Mouse (Mus musculus) neutrophil, adult 5-6 weeks (primary cell): ENCODE results near the gene Fbxo41. TPM values are rescaled to one million over a fixed set of nuclear protein-coding genes. Genes with fewer than 3 reads are reported as not detected.
"Not testable (repeated sequence)": the region's sequence is repeated elsewhere in the genome, so short reads cannot be mapped to it uniquely, and the experiment has no call there.

ENCODE experiments used
- ATAC-seq: fragments of 151-379, 151-347 bp; 2 replicates; pipeline ENCODE4 v1.8.0; 2017; ENCODE audit warnings: mild to moderate bottlenecking, moderate TSS enrichment; ENCODE audit not compliant: insufficient number of reproducible peaks, poor library complexity, low FRiP score, severe bottlenecking; ENCODE audit errors: extremely low read depth
- total RNA-seq: library from RNA; stranded (forward); fragments of 200-1000 nt; gene quantifications from 2 replicates; pipeline ENCODE4 v1.2.3, GENCODE M21; 2017

Gene Fbxo41
- total RNA-seq, 1 experiment from 2014 or later, result not detected

DNA sequence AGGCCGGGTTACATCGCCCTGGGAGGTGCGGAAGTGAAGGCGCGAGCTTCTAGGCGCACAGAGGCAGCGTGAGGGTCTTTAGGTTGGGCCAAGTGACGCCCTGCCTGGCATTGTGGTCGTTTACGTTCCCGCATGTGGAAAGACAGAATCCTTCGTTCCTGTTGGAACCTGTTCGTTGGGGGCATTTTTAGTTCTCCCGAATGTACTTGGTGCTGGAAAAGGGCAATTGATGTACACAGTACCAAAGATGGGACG lies 50.5 kb downstream of the Fbxo41 start:
- ATAC-seq, result no peak

DNA sequence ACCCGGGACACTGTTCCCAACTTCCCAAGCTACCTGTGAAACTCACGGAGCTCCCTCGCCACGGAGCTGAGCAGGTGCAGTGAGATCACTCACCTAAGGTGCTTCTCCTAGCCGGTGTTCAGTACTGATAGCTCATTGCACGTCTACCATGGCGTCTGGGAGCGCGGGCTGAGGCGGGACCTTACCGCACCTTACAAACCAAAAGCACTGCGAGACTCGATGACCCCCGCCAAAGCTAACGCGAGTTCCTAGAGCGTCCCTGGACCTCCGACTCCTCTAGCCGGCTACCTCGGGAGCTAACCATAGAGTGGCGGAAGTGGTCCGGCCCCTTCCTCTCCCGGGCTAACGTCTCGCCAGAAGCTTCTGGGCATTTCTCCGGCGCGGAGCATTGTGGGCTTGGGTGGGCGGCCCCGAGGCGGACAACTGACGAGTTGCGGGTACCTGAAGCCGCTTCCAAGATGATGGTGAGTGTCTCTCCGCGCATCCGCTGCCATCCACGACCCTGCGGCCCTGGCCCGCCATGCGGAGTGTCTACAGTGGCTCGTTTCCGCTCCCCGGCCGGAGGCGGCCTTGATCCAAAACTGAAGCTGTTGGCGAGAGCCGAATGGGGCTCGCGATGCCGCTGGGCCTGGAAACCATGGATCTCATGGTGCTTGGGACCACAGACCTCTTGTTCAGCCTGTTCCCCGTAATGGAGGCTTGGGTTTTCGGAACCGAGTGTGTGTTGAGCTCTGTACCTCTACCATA lies 51.0 kb downstream of the Fbxo41 start, which contains the start of gene Pradc1:
Pradc1 (minus strand) TSS at position 307 of the 747 bp plus-strand sequence.
- peak; percentile 82 for ATAC-seq

DNA sequence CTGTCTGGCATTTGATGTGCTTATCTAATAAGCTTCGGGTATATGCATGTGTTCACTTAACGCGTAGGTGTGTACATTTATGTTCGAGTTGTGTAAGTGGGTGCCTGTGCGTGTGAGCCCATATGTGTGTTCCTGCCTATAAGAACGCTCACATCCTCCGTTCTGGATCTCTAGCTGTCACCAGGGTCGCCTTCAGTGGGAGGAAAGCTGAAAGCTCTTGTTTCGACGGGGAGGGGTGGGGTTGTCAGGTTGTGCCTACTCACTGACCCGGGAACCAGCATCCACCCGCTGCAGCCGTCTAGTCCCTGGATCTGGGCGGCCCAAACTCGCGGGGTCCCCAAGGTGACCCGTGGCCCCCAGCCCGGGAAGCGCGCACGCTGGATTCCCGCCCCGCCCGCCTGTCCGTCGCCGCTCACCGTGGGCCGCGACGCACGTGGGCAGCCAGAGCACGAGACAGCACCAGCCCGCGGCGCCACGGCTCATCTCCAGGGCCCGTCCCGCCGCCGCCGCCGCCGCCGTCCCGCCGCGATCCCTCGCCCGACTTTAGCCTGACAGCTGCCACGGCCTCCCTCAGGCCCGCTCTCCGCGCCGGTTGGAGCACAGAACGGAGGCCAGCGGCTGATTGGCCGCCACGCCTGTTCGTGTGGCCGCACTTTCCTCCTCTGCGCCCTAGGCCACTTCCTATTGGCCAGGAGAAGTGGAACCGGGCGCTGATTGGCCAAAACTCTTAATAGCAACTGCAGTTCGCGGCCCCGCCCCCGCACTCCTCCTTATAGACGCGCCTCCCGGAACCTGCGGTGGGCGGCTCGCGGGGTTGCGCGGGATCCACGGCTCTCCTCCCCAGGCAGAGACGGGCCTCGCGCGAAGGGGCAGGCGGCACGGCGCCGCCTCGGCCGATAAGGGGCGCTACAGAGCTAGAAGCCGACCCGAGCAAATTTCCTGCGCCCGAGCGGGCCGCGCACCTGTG lies 51.8 kb downstream of the Fbxo41 start, which contains the start of gene Cct7:
Cct7 (plus strand) TSS at position 818 of the 967 bp plus-strand sequence.
- ATAC-seq, result peak; percentile 87

DNA sequence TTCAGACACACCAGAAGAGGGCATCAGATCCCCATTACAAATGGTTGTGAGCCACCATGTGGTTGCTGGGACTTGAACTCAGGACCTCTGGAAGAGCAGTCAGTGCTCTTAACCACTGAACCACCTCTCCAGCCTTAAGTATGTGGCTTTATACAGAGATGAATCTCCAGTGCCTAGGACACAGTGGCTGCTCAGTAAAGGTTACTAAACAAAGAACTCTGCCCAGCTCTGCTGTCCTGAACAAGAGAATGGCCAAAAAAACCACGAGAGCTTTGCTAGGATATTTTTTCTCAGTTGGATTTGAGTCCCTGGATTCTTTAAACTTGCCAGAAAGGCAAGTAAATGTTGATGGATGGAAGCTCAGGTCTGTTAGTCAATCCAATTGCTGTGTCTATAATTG lies 52.7 kb downstream of the Fbxo41 start:
- not testable (repeated sequence) for ATAC-seq

DNA sequence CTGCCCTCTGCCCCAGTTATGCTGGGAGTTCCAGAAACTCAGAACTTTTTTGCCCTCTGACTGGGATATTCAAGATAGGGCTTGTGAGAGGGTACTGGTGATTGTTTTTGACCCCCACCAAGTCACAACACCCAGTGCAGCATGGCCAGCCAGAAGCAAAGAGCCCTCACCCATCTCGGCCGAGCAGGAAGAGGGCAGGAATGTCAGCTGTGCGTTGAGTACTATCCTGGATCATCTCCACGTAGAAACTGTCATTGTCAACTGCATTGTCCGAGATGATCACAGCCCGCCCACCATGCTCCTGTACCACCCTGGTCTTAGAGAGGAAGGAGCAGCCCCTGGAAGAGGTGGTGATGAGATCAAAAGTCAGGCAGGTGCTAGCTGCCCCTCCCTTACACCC lies 55.4 kb downstream of the Fbxo41 start:
- no peak for ATAC-seq

DNA sequence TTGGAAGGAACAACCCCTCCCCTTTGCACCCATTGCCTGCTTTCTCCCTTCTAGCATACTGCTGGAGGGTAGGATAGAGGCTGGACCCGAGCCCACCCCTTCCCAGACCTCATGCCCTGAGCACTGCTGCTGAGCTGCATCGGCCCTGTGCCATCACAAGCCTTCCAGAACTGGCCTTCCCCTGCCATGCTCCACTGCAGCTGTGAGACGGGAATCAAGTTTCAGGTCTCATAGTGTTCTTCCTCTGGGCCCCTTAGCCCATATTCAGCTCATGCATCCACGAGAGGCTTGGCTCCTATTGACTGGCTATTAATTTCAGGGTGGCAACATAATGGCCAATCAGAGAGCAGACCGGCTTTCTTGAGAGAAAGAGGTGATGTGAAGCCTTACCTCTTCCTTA lies 57.5 kb downstream of the Fbxo41 start:
- ATAC-seq, result no peak

DNA sequence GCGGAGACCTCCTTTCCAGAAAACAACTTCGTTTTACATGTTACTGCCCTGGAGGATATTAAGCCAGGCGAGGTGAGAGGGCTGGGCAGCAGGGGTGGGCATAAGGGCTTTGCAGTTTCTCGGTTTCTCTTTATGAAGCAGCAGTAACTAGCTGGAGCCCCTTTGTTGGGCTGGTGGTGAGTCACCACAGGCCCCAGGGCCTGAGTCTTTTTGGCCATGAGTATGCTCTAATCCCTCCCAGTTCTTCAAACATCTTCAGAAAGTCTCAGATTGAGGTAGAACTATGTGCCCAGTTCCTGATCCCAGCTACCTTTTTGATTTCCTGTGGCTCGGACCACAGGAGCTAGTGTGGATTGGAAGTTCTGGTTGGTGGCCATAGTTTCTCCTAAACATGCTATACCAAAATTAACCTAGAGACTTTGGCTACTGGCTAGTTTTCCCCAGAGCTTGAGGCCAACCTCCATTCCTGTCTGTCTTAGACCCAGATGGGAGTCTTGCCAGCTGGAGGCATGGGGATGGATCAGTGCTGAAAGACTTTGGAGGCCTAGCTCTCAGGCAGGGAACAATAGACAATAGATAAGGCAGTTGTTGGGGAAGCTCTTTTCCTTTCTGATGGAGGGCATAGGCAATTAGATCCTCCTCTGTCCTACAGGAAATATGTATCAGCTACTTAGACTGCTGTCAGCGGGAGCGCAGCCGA lies 58.4 kb downstream of the Fbxo41 start:
- ATAC-seq, result no peak

DNA sequence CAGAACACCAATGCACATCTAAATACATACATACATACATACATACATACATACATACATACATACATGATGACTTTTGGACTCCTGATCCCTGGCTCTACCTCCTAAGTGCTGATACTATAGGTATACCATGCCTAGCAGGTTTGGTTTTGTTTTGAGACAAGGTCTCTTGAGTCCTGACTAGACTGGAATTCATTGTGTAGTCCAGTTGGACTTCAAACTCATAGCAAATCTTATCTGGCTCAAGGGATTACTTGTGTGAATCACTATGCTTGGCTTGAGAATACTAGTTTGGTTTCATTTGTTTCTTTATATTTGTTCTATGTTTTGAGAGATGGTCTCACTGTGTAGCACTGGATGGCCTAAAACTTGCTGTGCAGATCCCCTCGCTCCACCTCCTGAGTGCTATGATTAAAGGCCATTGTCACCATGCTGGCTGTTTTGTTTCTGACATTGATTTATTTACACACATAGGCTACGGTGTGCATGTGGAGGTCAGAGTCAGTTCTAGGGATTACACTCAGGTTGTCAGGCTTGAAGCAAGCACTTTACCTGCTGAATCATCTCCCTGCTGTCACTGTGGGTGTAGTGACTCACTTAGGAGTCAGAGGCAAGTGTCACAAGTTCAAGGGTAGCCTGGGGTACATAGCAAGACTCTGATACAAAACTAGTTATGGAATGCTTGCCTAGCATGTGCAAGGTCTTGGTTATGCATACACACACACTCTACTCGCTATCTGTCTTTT lies 59.1 kb downstream of the Fbxo41 start:
- no peak for ATAC-seq

DNA sequence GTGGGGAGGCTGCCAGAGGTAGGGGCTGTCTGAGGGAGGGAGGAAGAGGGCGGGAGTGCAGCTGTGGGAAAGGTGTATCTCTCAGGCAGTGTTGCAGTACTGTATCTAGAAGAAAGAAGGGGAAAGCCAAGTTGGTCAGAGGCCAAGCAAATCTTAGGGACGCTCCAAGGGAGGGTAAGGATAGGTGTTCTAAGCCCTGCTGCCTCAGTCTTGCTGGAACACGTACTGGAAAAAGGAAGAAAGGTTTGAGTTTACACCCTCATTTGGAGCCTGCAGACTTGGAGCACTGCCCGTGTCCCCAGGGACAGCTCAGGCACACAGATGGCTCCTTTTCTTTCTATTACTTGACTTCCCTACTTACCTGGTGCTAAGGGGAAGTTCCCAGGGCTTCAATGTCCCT lies 61.7 kb downstream of the Fbxo41 start:
- ATAC-seq, result no peak

DNA sequence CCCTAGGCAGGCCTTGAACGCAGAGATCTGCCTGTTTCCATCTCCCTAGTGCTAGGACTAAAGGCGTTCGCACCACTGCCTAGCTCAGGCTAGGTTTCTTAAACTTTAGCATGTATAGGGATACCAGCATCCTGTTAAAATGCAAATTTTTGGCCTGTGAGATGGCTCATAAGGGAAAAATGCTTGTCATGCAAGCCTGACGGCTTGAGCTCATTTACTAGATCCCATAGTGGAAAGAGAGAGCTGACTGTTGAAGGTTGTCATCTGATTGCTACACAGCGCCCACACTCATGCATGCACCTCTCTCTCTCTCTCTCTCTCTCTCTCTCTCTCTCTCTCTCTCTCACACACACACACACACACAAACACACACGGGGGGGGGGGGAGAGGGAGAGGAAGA lies 66.2 kb downstream of the Fbxo41 start:
- ATAC-seq, result no peak

DNA sequence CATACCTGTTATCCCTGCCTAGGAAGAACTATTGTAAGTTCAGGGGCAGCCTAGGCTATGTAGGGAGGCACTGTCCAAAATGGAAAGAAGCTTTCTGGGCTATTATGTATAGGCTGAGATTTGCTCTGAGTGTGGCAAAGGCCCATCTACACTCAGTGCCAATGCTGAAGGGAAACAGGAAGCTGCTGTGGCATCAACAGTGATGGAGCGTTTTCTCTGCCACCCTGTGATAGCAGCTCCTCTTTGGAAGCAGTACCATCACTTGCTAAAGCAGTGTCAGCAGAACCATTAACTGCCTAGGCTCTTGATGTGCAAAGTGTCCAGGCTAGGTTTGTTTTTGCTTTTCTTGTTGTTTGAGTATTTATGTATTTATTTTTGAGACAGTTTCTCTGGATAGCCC lies 66.6 kb downstream of the Fbxo41 start:
- peak; percentile 40; the same call in 1 of the 2 replicates for ATAC-seq

DNA sequence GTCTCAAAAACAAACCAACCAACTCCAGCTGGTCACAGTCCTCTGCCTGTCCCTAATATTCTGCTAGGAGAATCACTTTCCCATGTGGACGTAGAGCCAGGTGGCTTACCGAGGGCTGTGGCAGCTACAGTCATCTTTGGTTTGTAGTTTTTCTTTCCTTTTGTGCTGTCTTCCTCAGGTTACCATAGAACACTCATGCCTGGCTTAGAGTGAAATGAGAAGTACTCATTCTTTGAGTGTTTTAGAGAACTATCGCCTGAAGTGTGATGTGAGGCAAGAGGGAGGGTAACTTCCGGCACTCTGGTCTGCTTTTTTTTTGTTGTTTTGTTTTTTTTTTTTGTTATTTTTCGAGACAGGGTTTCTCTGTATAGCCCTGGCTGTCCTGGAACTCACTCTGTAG lies 68.9 kb downstream of the Fbxo41 start:
- ATAC-seq, result no peak

DNA sequence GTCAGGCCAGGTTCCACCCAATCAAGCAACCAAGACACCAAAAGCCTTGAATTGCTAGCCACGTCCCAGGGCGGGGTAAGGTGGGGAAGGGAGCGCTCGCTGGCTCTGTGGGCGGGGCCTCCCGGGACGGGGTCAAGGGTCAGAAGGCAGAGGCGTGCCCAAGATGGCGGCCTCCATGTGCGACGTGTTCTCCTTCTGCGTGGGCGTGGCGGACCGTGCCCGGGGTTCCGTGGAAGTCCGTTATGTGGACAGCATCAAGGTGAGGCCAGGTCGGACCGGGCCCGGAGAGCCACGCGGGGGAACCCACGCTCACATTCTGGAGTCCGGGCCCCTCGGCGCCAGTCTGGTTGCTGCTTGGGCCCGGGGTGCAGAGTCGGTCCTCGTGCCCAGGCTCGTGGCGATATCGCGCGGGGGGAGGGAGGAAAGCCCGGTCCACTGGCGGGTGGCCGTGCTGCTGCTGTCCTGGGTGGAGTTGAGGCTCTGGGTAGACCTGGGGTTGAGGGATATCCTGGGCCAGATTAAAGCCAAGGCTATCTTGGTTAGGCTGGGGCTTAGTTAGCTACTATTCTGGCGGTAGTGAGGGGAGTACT lies 70.9 kb downstream of the Fbxo41 start, which contains the start of gene Smyd5:
Smyd5 (plus strand) TSS at position 148 of the 590 bp plus-strand sequence.
- ATAC-seq, result peak; percentile 80

DNA sequence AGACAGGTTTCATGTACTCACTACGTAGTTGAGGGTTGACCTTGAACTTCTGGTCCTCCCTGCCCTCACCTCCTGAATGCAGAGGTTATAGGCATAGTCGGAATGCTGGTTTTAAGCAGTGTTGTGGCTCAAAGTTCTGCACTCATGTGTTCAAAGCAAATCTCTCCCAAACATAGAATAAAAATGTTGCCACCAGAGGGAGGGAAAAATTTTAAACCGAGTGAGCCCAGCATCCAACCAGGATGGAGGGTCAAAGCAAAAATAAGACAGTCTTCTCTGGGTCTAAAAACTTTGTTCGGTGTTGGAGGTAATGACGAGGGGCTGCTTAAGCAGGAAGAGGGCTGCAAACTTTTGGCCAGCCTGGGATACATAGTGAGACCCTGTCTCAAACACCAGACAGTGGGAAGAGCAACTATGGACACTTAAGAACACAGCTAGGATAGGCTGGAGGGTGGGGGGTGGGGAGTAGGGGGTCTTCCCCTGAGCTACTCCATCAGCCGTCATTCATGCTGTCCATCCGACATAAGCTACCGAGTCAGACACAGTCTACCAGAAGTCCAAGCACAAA lies 71.4 kb downstream of the Fbxo41 start:
- no peak for ATAC-seq

DNA sequence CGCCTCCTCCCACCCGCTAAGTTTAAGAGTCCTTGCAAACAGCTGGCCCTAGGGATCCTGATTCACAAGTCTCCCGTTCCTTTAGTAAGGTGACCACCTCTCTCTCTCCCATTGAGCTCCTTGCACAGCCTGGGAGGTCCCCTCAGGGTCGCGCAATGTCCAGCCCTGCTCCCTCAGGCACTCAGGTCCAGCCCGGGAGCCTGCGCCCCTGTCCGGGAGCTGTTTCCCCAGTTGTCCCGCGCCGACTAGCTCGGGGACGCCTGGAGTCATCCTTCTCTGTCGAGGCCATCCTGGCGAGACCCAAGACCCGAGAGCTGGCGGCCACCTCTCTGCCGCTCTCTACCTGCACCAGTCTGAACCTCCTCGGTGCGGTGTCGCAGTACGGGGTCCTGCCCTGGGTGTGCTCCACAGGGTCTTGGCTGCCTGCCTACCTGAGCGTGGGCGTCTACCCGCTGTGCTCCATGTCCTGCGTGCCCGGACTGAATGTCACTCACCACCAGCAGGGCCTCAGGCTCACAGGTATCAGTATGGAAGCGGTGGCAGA lies 78.9 kb downstream of the Fbxo41 start, which contains the start of gene Noto:
Noto (plus strand) TSS at position 51 of the 544 bp plus-strand sequence.
- ATAC-seq, result no peak
